Mouse (Mus musculus): ENCODE measurements at regions not wholly inside any gene's neighbourhood (a gene's known extent, or its start where the extent isn't known, plus 50 kb on each side); places are given as distances from the start of the nearest gene placed in this dataset.
A peak's percentile ranks its signal among the peaks of the same experiment; 100 is the strongest.
"Not testable (repeated sequence)": the region's sequence is repeated elsewhere in the genome, so short reads cannot be mapped to it uniquely, and the experiment has no call there.

DNA sequence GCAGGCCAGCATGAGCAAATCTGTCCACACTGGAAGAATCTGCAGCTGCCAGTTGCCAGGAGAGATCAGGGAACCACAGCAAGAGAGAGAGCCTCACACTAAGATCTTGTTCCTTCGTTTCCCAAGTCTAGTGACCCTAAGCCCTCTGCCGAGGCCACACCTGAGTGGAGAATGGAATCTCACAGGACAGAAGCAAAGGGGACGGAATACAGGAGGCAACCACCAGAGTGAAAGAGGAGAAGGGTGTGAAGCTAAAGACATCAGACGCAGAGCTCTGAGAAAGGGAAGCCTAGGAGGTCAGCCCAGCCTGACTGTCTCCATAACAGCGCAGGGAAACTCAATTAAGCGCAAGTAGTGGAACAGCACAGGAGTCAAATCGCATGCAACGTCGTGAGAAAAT is 75.0 kb downstream of the Suds3 start:
- H3K9me3 ChIP-seq, result no peaks in the 10 kb centered on the region
- H3K9ac ChIP-seq, result no peak overlapping the region
- H3K27ac ChIP-seq (replicated peaks), result no peak overlapping the region
- no peaks in the 10 kb centered on the region for H3K36me3 ChIP-seq
- no peaks in the 10 kb centered on the region for H3K27me3 ChIP-seq
- no peak overlapping the region for H3K4me3 ChIP-seq
- WGBS, result 80% methylated on average over 9 of the region's 9 CpGs
- no peak overlapping the region for H3K4me2 ChIP-seq
- ATAC-seq (ENCODE audit: low FRiP score, low read depth), result no peak
- peaks cover 4% of the 10 kb centered on the region; the same call in 1 of the 2 replicates for H3K4me1 ChIP-seq (replicated peaks)

DNA sequence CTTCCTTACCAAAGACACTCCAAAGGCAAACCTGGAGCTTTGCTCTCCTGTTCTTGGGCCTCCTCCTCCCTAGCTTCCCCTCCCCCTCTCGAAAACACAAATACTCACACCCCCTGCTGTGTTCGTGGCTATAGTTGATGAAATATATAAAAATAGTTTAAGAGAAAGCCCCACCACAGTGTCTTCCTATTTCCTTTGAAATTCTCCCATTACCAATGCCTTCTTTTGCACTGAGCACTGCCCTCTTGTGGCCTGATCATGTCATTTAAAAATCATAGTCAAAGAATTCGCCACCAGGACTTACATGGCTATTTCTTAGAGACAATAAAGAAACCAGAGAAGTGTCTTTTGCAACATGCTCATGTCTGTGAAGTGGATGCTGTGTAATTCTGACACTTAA is 78.7 kb downstream of the Suds3 start:
- H3K36me3 ChIP-seq, result no peaks in the 10 kb centered on the region
- ATAC-seq (ENCODE audit: low FRiP score, low read depth), result no peak
- H3K9ac ChIP-seq, result no peak overlapping the region
- H3K4me1 ChIP-seq (replicated peaks), result peaks cover 5% of the 10 kb centered on the region; the same call in 1 of the 2 replicates
- no peaks in the 10 kb centered on the region for H3K9me3 ChIP-seq
- H3K4me2 ChIP-seq, result no peak overlapping the region
- WGBS, result 24% methylated on average over 3 of the region's 3 CpGs
- H3K27ac ChIP-seq (replicated peaks), result no peak overlapping the region
- no peak overlapping the region for H3K4me3 ChIP-seq
- H3K27me3 ChIP-seq, result no peaks in the 10 kb centered on the region

DNA sequence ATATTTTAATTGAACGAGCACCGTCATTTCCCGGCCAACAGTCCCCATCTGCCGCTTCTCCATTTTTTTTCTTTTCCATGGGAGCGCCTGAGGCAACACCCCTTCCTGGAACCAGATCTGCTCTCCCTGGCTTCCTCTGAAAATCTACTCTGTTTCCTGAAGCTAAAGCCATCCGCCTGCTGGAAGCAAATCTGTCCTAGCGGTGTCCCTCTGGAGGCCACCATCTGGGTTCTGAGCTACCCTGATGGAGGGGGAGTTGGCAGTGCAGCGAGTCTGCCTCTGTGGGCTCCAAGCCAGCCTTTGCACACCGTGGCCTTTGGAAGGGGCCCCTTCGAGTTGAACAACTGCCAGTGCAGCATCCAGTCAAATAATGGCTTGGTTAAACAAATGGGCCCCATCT is 83.8 kb downstream of the Suds3 start:
- peaks cover 8% of the 10 kb centered on the region; the same call in 1 of the 2 replicates for H3K4me1 ChIP-seq (replicated peaks)
- peak overlapping the region; percentile 5; the same call in 1 of the 2 replicates for H3K27ac ChIP-seq (replicated peaks)
- ATAC-seq (ENCODE audit: low FRiP score, low read depth), result peak; percentile 61; the same call in 1 of the 2 replicates
- H3K27me3 ChIP-seq, result no peaks in the 10 kb centered on the region
- no peaks in the 10 kb centered on the region for H3K36me3 ChIP-seq
- 46% methylated on average over 10 of the region's 10 CpGs for WGBS
- H3K4me3 ChIP-seq, result no peak overlapping the region
- H3K9ac ChIP-seq, result no peak overlapping the region
- no peaks in the 10 kb centered on the region for H3K9me3 ChIP-seq
- H3K4me2 ChIP-seq, result no peak overlapping the region

DNA sequence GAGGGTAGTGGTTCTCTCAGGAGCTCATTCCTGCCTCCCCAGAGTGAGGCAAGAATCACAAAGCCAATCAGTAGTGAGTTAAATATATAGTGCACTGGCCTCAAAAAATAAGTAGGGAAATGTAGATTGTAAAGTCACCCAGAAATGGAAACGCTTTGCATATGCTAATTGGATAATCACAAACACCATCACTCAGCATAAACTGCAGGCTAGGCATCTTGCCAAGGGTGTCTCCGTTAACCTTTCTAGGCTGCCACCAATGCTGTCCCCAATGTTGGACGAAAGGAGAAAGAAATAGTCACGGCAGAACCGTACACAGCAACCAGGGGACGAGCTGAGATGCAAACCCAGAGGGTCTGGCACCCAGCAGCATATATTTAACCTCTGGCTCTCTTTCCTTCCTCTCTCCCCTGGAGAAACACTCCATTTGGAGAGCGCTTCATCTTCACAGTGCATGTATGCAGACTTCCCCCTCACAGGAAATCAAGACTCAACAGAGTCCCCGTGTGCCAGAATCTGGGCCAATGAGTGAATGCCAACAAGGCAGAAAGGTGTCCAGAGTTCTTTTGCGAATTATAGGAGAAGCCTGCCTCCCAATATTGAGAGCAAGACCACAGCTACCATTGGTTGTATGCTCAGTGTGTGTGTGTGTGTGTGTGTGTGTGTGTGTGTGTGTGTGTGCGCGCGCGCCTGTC is 90.1 kb downstream of the Suds3 start:
- H3K27ac ChIP-seq (replicated peaks), result peak overlapping the region; percentile 39; the same call in 1 of the 2 replicates
- H3K9ac ChIP-seq, result no peak overlapping the region
- H3K36me3 ChIP-seq, result no peaks in the 10 kb centered on the region
- ATAC-seq (ENCODE audit: low FRiP score, low read depth), result no peak
- WGBS, result 66% methylated on average over 13 of the region's 13 CpGs
- H3K9me3 ChIP-seq, result no peaks in the 10 kb centered on the region
- H3K4me3 ChIP-seq, result no peak overlapping the region
- H3K4me1 ChIP-seq (replicated peaks), result peaks cover 6% of the 10 kb centered on the region
- H3K27me3 ChIP-seq, result no peaks in the 10 kb centered on the region
- no peak overlapping the region for H3K4me2 ChIP-seq

DNA sequence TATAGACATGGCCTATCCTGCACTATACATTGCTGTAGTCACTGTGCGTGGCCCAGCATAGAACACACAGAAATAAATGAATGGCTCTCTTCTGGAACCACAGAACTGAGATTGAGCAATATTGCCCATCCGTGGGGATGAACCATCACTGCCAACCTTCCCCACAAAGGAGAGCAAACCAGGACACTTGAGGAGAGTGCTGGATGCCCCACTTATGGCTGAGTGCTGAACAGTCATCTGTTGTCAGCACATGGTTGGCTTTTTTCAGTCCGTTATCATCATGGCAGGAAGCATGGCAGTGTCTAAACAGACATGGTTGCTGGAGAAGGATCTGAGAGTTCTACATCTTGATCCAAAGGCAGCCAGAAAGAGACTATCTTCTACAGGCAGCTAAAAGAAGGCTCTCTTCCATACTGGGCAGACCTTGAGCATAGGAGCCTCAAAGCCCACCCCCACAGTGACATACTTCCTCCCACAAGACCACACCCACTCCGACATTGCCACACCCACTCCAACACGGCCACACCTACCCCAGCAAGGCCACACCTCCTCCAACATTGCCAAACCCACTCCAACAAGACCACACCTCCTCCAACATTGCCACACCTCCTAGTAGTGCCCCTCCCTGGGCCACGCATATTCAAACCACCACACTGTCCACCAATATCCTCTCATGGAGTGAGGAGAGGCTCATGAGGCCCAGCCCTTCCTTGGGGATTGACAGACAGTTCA is 97.3 kb downstream of the Suds3 start:
- 84% methylated on average over 6 of the region's 6 CpGs for WGBS
- Histone ChIP-seq H3K9ac (no peak overlapping the region), H3K27me3 (no peaks in the 10 kb centered on the region), H3K9me3 (no peaks in the 10 kb centered on the region), H3K4me2 (no peak overlapping the region), H3K36me3 (no peaks in the 10 kb centered on the region), H3K4me3 (no peak overlapping the region), H3K4me1 (replicated peaks) (no peaks in the 10 kb centered on the region), H3K27ac (replicated peaks) (no peak overlapping the region)
- no peak for ATAC-seq (ENCODE audit: low FRiP score, low read depth)

DNA sequence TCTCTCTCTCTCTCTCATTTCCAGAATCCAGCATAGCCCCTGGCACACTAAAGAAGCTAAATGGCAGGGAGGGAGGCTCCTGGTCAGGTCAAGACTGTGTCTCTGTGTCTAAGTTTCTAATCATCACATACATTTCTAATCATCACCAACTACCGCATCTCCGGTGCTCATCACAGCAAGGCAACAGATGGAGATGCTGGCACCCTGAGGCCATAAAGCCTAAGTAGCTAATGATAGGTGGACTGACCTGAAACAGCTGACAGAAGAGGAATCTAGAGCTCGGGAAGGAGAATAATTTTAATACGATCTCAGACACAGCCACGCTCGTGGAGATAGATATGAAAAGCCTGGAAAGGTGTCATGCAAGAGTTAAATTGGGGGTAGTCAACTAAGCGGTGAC is 104.8 kb downstream of the Suds3 start:
- ATAC-seq (ENCODE audit: low FRiP score, low read depth), result no peak
- no peaks in the 10 kb centered on the region for H3K36me3 ChIP-seq
- H3K9ac ChIP-seq, result no peak overlapping the region
- H3K4me2 ChIP-seq, result no peak overlapping the region
- 85% methylated on average over 7 of the region's 7 CpGs for WGBS
- H3K4me3 ChIP-seq, result no peak overlapping the region
- no peaks in the 10 kb centered on the region for H3K27me3 ChIP-seq
- H3K27ac ChIP-seq (replicated peaks), result no peak overlapping the region
- no peaks in the 10 kb centered on the region for H3K4me1 ChIP-seq (replicated peaks)
- no peaks in the 10 kb centered on the region for H3K9me3 ChIP-seq

DNA sequence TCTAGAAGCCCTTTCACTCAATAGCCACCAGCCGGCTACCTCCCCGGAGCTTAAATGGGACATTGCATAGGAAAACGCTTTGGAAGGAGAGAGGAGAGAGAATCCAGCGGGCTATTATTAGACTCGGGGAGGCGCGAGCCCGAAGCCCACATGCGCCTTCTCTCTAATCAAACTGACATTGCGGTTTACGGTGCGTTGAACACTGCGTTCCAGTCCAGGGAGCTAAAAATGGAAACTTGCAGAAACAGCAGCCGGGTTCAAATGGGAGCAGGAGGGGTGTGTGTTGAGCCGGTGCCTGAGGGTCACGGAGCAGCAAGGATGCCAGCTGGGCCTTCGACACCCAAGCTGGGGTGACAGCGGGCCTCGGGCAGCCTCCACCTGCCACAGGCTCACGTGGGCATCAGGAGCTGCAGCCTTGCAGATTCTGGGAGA is 115.1 kb downstream of the Suds3 start:
- ATAC-seq (ENCODE audit: low FRiP score, low read depth), result peak; percentile 54; the same call in 1 of the 2 replicates
- Histone ChIP-seq H3K4me3 (no peak overlapping the region), H3K36me3 (no peaks in the 10 kb centered on the region), H3K27ac (replicated peaks) (peak overlapping the region; percentile 21; the same call in 1 of the 2 replicates), H3K27me3 (no peaks in the 10 kb centered on the region), H3K4me2 (peak overlapping the region; percentile 26; the same call in 1 of the 2 replicates), H3K9me3 (no peaks in the 10 kb centered on the region), H3K9ac (no peak overlapping the region), H3K4me1 (replicated peaks) (peaks cover 9% of the 10 kb centered on the region)
- 21% methylated on average over 20 of the region's 20 CpGs for WGBS

DNA sequence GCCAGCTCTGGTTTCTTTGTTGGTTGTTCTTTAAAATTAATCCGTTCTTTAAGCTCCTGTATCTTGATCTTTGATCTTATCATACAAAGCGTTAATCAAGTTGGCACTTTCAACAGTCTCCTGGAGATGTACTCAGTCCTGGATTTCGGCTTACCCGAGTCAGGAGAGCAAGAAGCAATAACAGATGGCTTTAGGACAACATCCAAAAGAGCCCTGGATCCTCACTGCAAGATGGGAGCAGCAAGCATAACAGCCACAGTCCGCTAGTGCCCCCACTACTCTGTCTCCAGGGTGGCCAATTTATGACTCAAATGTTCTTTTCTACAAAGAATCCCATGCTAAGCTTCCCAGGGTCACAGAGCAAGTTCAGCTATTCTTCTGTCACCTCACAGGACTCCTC is 121.4 kb downstream of the Suds3 start:
- 76% methylated on average over 5 of the region's 5 CpGs for WGBS
- Histone ChIP-seq H3K4me1 (replicated peaks) (no peaks in the 10 kb centered on the region; the same call in 1 of the 2 replicates), H3K4me2 (no peak overlapping the region), H3K27ac (replicated peaks) (no peak overlapping the region), H3K27me3 (no peaks in the 10 kb centered on the region), H3K9ac (no peak overlapping the region), H3K4me3 (no peak overlapping the region), H3K9me3 (no peaks in the 10 kb centered on the region), H3K36me3 (no peaks in the 10 kb centered on the region)
- ATAC-seq (ENCODE audit: low FRiP score, low read depth), result no peak

DNA sequence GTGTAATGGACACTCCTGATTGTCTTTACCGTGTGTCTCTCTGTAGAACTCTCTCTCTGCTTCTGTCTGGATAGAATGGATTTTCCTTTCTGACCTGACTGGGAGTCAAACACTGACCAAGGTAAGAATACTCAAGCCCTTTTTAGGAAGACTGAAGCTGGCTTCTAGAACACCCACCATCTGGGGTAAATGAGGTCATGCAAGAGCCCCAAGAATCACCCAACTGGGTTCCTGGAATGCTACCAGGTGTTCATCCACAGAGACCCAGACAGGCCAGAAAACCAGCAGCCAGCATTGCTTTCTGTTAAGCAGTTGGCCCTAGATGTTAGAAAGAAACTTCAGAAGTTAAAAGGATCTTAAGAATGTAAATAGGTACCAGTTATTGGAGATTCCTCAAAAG is 122.2 kb downstream of the Suds3 start:
- no peak overlapping the region for H3K4me2 ChIP-seq
- no peak overlapping the region for H3K4me3 ChIP-seq
- H3K4me1 ChIP-seq (replicated peaks), result no peaks in the 10 kb centered on the region; the same call in 1 of the 2 replicates
- H3K27me3 ChIP-seq, result no peaks in the 10 kb centered on the region
- H3K27ac ChIP-seq (replicated peaks), result no peak overlapping the region
- 84% methylated on average over 1 of the region's 1 CpGs for WGBS
- H3K9ac ChIP-seq, result no peak overlapping the region
- H3K9me3 ChIP-seq, result no peaks in the 10 kb centered on the region
- no peak for ATAC-seq (ENCODE audit: low FRiP score, low read depth)
- no peaks in the 10 kb centered on the region for H3K36me3 ChIP-seq

DNA sequence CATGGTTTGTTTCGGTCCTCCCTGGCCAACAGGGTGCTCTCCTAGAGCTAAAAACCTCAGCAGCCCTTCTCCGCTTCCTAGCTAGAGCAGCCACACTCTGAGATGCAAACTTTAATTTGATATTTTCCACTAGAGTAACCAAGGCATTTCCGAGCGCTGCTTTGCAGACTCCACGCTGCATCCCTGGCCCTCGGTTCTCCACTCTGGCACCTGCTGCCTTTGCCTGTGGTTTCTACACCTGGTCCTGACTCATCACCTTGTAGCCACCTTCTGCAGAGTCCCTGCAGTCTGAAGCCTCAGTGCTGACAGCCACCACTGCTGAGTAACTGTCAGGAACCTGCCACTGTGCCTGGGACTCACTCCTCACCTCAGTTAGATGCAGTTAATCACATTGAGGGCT is 124.5 kb downstream of the Suds3 start:
- Histone ChIP-seq H3K4me2 (no peak overlapping the region), H3K9ac (no peak overlapping the region), H3K9me3 (no peaks in the 10 kb centered on the region), H3K4me3 (no peak overlapping the region), H3K27me3 (no peaks in the 10 kb centered on the region), H3K36me3 (no peaks in the 10 kb centered on the region), H3K27ac (replicated peaks) (no peak overlapping the region), H3K4me1 (replicated peaks) (no peaks in the 10 kb centered on the region; the same call in 1 of the 2 replicates)
- ATAC-seq (ENCODE audit: low FRiP score, low read depth), result no peak
- 77% methylated on average over 6 of the region's 6 CpGs for WGBS

DNA sequence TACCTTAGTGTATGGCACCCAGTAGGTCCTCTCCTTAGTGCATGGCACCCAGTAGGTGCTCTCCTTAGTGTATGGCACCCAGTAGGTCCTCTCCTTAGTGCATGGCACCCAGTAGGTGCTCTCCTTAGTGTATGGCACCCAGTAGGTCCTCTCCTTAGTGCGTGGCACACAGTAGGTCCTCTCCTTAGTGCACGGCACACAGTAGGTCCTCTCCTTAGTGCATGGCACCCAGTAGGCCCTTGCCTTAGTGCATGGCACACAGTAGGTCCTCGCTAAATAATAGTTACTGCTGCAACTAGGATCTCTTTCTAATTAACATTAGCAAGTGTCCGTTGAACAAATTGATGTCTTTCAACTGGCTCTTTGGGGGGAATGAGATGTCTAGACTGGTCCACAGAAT is 144.4 kb downstream of the Suds3 start:
- H3K27me3 ChIP-seq; H3K27ac ChIP-seq (replicated peaks); H3K36me3 ChIP-seq; ATAC-seq (ENCODE audit: low FRiP score, low read depth); H3K4me1 ChIP-seq (replicated peaks); H3K4me3 ChIP-seq; H3K9me3 ChIP-seq; H3K4me2 ChIP-seq; H3K9ac ChIP-seq: not testable (repeated sequence)
- WGBS, result 89% methylated on average over 4 of the region's 4 CpGs

DNA sequence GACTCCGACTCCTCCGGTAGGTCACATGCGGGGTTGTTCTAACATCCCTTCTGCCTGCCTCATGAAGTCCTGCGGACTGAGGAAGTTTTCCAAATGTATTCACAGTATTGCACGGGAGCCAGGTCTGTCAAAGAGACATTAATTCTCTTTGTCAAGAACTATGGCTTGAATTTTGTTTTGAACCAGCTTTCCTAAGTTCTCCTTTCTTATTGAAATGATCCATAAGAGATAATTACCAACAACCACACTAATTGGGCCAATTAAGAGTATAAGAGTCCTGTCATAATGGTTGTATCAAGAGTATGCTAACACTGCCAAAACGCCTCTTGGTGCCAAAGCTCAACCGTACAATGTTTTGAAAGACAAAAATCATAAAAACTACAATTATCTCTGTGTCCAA is 151.7 kb downstream of the Suds3 start:
- no peak for ATAC-seq (ENCODE audit: low FRiP score, low read depth)
- 65% methylated on average over 7 of the region's 7 CpGs for WGBS
- H3K36me3 ChIP-seq, result no peaks in the 10 kb centered on the region

More for the DNA sequence above, 151.7 kb downstream of the Suds3 start:
- no peaks in the 10 kb centered on the region for H3K27me3 ChIP-seq
- no peak overlapping the region for H3K4me2 ChIP-seq
- no peak overlapping the region for H3K4me3 ChIP-seq
- H3K27ac ChIP-seq (replicated peaks), result no peak overlapping the region
- no peaks in the 10 kb centered on the region for H3K9me3 ChIP-seq
- no peak overlapping the region for H3K9ac ChIP-seq
- no peaks in the 10 kb centered on the region for H3K4me1 ChIP-seq (replicated peaks)

Data from hindbrain, embryonic 15.5 days (tissue).